Mouse (Mus musculus): ENCODE data around the gene Lrmda.

The Lrmda gene

GRCm38 (mm10) chr14:22849108-22849507, 829.6 kb downstream of the Lrmda start:
- POLR2A ChIA-PET, result no interaction called here
- CTCF ChIA-PET, result no interaction called here

- CTCF ChIA-PET, result no interaction called here
- POLR2A ChIA-PET, result no interaction called here
Measured at GRCm38 (mm10) chr14:22860631-22861030, 841.1 kb downstream of the Lrmda start.

GRCm38 (mm10) chr14:22864132-22864531, 844.6 kb downstream of the Lrmda start:
- ChIA-PET CTCF (no interaction called here), POLR2A (no interaction called here)

- CTCF ChIA-PET, result no interaction called here
- POLR2A ChIA-PET, result interaction anchor here in 1 of 4 experiments (0.6 kb wide), 1 partner anchor 771 kb away, joined by 3 read pairs; no protein-coding TSS in a partner anchor
Measured at GRCm38 (mm10) chr14:22874584-22874983, 855.1 kb downstream of the Lrmda start.

- POLR2A ChIA-PET, result no interaction called here
Measured at GRCm38 (mm10) chr14:22887182-22887581, 867.7 kb downstream of the Lrmda start.

GRCm38 (mm10) chr14:22899312-22899711, 879.8 kb downstream of the Lrmda start:
- ChIA-PET CTCF (no interaction called here), POLR2A (no interaction called here)

More at GRCm38 (mm10) chr14:22887182-22887581, 867.7 kb downstream of the Lrmda start:
- CTCF ChIA-PET, result no interaction called here

- CTCF ChIA-PET, result no interaction called here
- POLR2A ChIA-PET, result no interaction called here
Measured at GRCm38 (mm10) chr14:22902116-22902515, 882.6 kb downstream of the Lrmda start.

GRCm38 (mm10) chr14:22902914-22903313, 883.4 kb downstream of the Lrmda start:
- CTCF ChIA-PET, result interaction anchor here in 1 of 4 experiments (0.6 kb wide), 1 partner anchor 206 kb away, joined by 5 read pairs; no protein-coding TSS in a partner anchor
- POLR2A ChIA-PET, result interaction anchor here in 1 of 4 experiments (0.6 kb wide), 1 partner anchor 519 kb away, joined by 3 read pairs; no protein-coding TSS in a partner anchor

GRCm38 (mm10) chr14:22905741-22906667, 886.5 kb downstream of the Lrmda start:
- CTCF ChIA-PET, result no interaction called here
- POLR2A ChIA-PET, result no interaction called here

- POLR2A ChIA-PET, result no interaction called here
Measured at GRCm38 (mm10) chr14:22906716-22907115, 887.2 kb downstream of the Lrmda start.

GRCm38 (mm10) chr14:22907221-22907620, 887.7 kb downstream of the Lrmda start:
- ChIA-PET POLR2A (interaction anchor here in 1 of 4 experiments (1.0 kb wide), 1 partner anchor 9 kb away, joined by 3 read pairs; no protein-coding TSS in a partner anchor), CTCF (no interaction called here)

More at GRCm38 (mm10) chr14:22906716-22907115, 887.2 kb downstream of the Lrmda start:
- CTCF ChIA-PET, result no interaction called here

- ChIA-PET POLR2A (interaction anchor here in 1 of 4 experiments (1.0 kb wide), 1 partner anchor 9 kb away, joined by 3 read pairs; no protein-coding TSS in a partner anchor), CTCF (no interaction called here)
Measured at GRCm38 (mm10) chr14:22908006-22908405, 888.5 kb downstream of the Lrmda start.

- CTCF ChIA-PET, result no interaction called here
Measured at GRCm38 (mm10) chr14:22915463-22915862, 896.0 kb downstream of the Lrmda start.

GRCm38 (mm10) chr14:22918499-22918898, 899.0 kb downstream of the Lrmda start:
- ChIA-PET CTCF (no interaction called here), POLR2A (no interaction called here)

More at GRCm38 (mm10) chr14:22915463-22915862, 896.0 kb downstream of the Lrmda start:
- POLR2A ChIA-PET, result no interaction called here

GRCm38 (mm10) chr14:22918931-22919330, 899.4 kb downstream of the Lrmda start:
- ChIA-PET CTCF (no interaction called here), POLR2A (no interaction called here)

- ChIA-PET CTCF (no interaction called here), POLR2A (interaction anchor here in 1 of 4 experiments (0.7 kb wide), 1 partner anchor 570 kb away, joined by 3 read pairs; no protein-coding TSS in a partner anchor)
Measured at GRCm38 (mm10) chr14:22921152-22921551, 901.6 kb downstream of the Lrmda start.

- ChIA-PET POLR2A (interaction anchor here in 1 of 4 experiments (0.7 kb wide), 1 partner anchor 570 kb away, joined by 3 read pairs; no protein-coding TSS in a partner anchor), CTCF (no interaction called here)
Measured at GRCm38 (mm10) chr14:22921796-22922195, 902.3 kb downstream of the Lrmda start.

- CTCF ChIA-PET, result no interaction called here
- POLR2A ChIA-PET, result no interaction called here
Measured at GRCm38 (mm10) chr14:22922571-22922970, 903.1 kb downstream of the Lrmda start.

- ChIA-PET POLR2A (no interaction called here), CTCF (no interaction called here)
Measured at GRCm38 (mm10) chr14:22923251-22923650, 903.7 kb downstream of the Lrmda start.

GRCm38 (mm10) chr14:22928263-22928662, 908.8 kb downstream of the Lrmda start:
- POLR2A ChIA-PET, result no interaction called here
- CTCF ChIA-PET, result interaction anchor here in 1 of 4 experiments (0.6 kb wide), 1 partner anchor 267 kb away, joined by 3 read pairs; no protein-coding TSS in a partner anchor

GRCm38 (mm10) chr14:22928683-22929082, 909.2 kb downstream of the Lrmda start:
- POLR2A ChIA-PET, result no interaction called here
- CTCF ChIA-PET, result no interaction called here
